Mouse (Mus musculus): Measurements from ENCODE around the gene Gm35315. TPM values are rescaled to one million over a fixed set of nuclear protein-coding genes. Genes with fewer than 3 reads are reported as not detected.
"Not testable (repeated sequence)": the region's sequence is repeated elsewhere in the genome, so short reads cannot be mapped to it uniquely, and the experiment has no call there.

Gene Gm35315
- total RNA-seq, 2 experiments from 2014 or later, result 0.54 to 0.98 TPM

- intact Hi-C loops (cut with DNase I), result no loop called here
- DNase-seq, result no peak
These were observed 8.2 kb upstream of the Gm35315 start for GRCm38 (mm10) chr5:110102429-110102828.

DNA sequence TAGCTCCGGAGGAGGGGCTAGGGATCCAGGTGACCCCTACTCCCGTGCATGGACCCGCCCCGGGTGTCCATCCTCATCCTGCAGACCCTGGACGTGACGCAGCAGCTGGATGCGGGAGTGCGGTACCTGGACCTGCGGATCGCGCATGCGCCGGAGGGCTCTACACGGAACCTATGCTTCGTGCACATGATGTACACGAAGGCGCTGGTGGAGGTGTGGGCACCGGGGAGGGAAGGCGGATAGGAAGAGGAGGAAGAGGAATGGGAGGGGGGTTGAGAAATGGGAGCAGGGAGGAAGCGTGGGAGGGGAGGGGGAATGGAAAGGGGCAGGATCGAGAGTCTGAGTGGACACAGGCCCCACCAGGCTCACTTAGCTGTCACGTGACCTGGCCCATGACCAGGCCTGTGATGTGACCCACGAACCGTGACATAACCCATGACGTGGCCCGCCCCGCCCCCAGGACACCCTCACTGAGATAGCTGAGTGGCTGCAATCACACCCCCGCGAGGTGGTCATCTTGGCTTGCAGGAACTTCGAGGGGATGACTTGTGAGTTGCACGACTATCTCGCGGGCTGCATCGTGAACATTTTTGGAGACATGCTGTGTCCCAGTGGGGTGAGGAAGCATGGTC, 7.6 kb upstream of the Gm35315 start:
- peak; percentile 65 for DNase-seq
- intact Hi-C loops (cut with DNase I), result no loop called here

- intact Hi-C loops (cut with DNase I), result no loop called here
- peak; percentile 50 for DNase-seq
These were observed 6.9 kb upstream of the Gm35315 start for GRCm38 (mm10) chr5:110100921-110101631.

DNA sequence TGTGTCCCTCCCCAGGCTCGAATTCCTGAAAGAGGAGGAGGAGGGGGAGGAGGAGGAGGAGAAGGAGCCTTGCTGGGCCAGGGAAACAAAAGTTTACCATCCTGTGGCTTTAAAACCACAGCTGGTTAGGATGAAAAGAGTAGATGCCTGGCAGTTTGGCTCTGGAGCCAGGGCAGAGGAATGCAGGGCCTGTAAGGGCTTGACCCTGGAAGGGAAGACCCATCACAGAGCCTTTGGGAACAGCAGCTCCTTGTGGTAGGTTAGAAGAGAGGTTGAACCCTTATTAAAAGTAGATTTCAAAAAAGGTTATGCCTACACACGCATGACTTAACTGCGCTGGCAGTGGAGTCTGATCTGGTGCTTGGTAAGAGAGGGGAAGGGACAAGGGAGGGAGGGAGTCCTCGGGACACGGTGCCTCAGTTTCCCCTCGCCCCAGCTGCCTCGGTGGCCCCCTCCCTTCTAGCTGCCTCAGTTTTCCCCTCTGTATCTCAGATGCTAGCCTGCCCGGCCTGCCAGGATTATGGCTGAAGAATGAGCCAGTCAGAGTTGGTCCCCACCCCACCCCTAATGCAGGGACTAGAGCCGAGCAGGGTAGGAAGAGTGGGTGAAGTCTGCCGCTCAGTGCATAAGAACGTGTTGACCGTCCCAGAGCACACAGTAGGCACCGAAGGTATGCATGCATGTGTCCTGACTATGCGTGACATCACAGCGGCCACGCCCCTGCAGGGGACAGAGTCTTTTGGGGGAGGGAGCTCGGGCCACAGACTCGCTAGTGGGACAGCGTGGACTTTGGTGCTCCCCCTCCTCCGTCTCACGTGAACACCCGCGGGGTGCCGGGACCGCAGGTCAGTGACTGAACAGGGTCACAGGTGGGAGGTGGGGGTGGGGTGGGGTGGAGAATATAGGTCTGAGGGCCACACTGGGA, 5.7 kb upstream of the Gm35315 start, which contains the start of gene Plcxd1:
Plcxd1 (plus strand) TSS at position 314 of the 925 bp plus-strand sequence.
- intact Hi-C loops (cut with DNase I), result no loop called here
- no peak for DNase-seq

DNA sequence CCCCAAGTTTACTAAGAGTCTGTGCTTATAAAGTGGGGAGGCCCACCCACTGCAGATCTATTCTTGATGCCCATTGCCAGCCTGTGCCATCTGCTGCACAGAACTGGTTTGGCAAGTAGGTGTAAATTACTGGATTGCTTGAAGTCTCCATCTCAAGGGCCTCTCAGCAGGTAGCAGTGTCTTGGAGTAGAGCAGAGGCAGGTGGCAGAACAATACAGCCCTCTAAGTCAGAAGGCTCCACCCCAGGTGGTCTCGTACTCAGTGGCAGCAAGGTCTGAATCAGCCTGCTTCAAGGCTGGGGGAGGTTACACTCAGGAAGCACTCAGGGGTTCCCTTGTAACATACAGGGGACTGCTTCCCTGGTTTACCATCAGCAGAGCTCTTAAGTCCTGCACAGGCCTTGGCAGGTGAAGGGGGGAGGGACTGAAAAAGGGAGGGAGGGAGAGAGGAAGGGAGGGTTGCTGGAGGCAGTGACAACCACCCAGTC, 4.8 kb upstream of the Gm35315 start:
- intact Hi-C loops (cut with DNase I), result no loop called here
- no peak for DNase-seq

- DNase-seq, result no peak
- intact Hi-C loops (cut with DNase I), result no loop called here
These were observed 610 bp upstream of the Gm35315 start for GRCm38 (mm10) chr5:110094847-110095213.

GRCm38 (mm10) chr5:110091546-110091945, 2.7 kb downstream of the Gm35315 start:
- intact Hi-C loops (cut with DNase I), result no loop called here
- no peak for DNase-seq

- intact Hi-C loops (cut with DNase I), result no loop called here
- no peak for DNase-seq
These were observed 7.9 kb downstream of the Gm35315 start for GRCm38 (mm10) chr5:110086161-110086866.

DNA sequence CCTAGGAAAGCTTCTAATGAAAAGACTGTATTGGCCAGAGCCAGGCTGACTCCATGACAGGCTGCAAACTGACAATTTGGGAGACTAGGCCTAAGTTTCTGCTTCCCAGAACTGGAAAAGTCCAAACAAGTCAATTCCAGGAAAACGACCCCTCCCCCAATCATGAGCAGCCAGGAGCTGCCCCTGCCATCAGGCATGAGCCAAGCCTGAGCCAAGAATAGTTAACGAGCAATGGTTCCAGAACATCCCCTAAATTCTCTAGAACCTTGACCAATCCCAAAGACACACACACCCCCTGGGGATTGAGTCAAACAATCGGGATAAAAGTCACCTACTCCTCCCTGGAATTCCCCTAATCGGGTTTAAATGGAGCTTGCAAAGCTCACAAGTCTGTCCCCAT, 11.3 kb downstream of the Gm35315 start:
- no peak for DNase-seq
- intact Hi-C loops (cut with DNase I), result no loop called here

DNA sequence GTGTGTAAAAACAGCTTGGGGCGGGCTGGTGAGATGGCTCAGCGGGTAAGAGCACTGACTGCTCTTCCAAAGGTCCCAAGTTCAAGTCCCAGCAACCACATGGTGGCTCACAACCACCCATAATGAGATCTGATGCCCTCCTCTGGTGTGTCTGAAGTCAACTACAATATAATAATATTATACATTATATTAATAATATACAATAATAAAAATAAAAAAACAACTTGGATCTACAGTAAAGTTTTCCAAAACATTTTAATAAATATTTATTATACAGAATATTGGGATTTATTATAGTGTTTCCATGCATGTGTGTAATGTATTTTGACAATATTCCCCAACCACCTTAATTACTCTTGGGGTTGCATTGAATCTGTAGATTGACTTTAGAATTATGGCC, 21.8 kb downstream of the Gm35315 start, which contains the start of gene Gm17655:
Gm17655 (minus strand) TSS at position 101 of the 400 bp plus-strand sequence.
- intact Hi-C loops (cut with DNase I); DNase-seq: not testable (repeated sequence)

- peak; percentile 76 for DNase-seq
- intact Hi-C loops (cut with DNase I), result no loop called here
These were observed 36.4 kb downstream of the Gm35315 start for GRCm38 (mm10) chr5:110057637-110058408.

Other genes with a start within 250 kb of the Gm35315 start
- gene Gm15446, start 171.0 kb downstream of the Gm35315 start, total RNA-seq (2021), result 10 to 100 TPM; 45.0 to 46.0 TPM
- gene Zfp932, start 97.9 kb downstream of the Gm35315 start, total RNA-seq (2021), result 10 to 100 TPM; 59.9 to 76.3 TPM
- 1 to 10 TPM; 7.0 to 9.2 TPM for gene Gm17655, start 21.9 kb downstream of the Gm35315 start, total RNA-seq (2021)
- gene Plcxd1, start 5.5 kb upstream of the Gm35315 start, total RNA-seq (2021), result 1 to 10 TPM; 2.6 to 3.6 TPM
- 10 to 100 TPM; 92.2 to 94.7 TPM for gene Gtpbp6, start 13.8 kb upstream of the Gm35315 start, total RNA-seq (2021)
- 10 to 100 TPM; 20.5 to 21.7 TPM for gene Zfp605, start 15.7 kb upstream of the Gm35315 start, total RNA-seq (2021)
- gene Chfr, start 41.4 kb upstream of the Gm35315 start, total RNA-seq (2021), result 10 to 100 TPM; 86.1 to 92.9 TPM
- 10 to 100 TPM; 50.4 to 52.3 TPM for gene Golga3, start 82.3 kb upstream of the Gm35315 start, total RNA-seq (2021)
- gene Ankle2, start 136.6 kb upstream of the Gm35315 start, total RNA-seq (2021), result 10 to 100 TPM; 34.2 to 38.6 TPM
- gene Pgam5, start 175.5 kb upstream of the Gm35315 start, total RNA-seq (2021), result 10 to 100 TPM; 66.5 to 66.9 TPM
- 1 to 10 TPM; 5.9 to 7.0 TPM for gene Pxmp2, start 191.8 kb upstream of the Gm35315 start, total RNA-seq (2021)
- 1 to 10 TPM; 8.0 to 9.1 TPM for gene Pole, start 191.9 kb upstream of the Gm35315 start, total RNA-seq (2021)
- 10 to 100 TPM; 12.5 to 15.0 TPM for gene P2rx2, start 248.8 kb upstream of the Gm35315 start, total RNA-seq (2021)